Comparison of ENCODE assay signal across 35 mouse cellular contexts in genomic region chr10:67569539-67569938, GRCm38 (mm10). TPM values are rescaled to one million over a fixed set of nuclear protein-coding genes. Genes with fewer than 3 reads are reported as not detected.
"Had no signal": no experiment of that assay in that cellular context is flagged by ENCODE, and none has a peak within 500 bp of the region (broad histone marks: within the 10 kb centered on the region; RNA-seq: fewer than 3 reads in every experiment).

No protein-coding gene starts in this region.

- H3K9me3 ChIP-seq: heart, embryonic 10.5 days; heart, embryonic 12.5 days; heart, embryonic 13.5 days; heart, embryonic 15.5 days; hindbrain, embryonic 10.5 days; hindbrain, embryonic 12.5 days; hindbrain, embryonic 13.5 days; hindbrain, embryonic 15.5 days; intestine, embryonic 15.5 days; kidney, embryonic 15.5 days had no signal

- H3K36me3 ChIP-seq: heart, embryonic 10.5 days; heart, embryonic 12.5 days; heart, embryonic 13.5 days; heart, embryonic 15.5 days; hindbrain, embryonic 10.5 days; hindbrain, embryonic 12.5 days; hindbrain, embryonic 13.5 days; hindbrain, embryonic 15.5 days; intestine, embryonic 15.5 days; kidney, embryonic 15.5 days had no signal

- DNase-seq: heart, postnatal 10 days; heart, postnatal 14 days; heart, postnatal 36 days; heart, postnatal 4 days; kidney, adult 11 months; kidney, adult 18-20 months; kidney, adult 2 months; kidney, adult 8-10 months; kidney, adult 9 months; kidney, postnatal 10 days; kidney, postnatal 14 days; kidney, postnatal 25 days; kidney, postnatal 36 days; kidney, postnatal 4 days; layer of hippocampus, adult 9-11 months; layer of hippocampus, postnatal 36 days had no signal

- ATAC-seq: hindbrain, embryonic 16.5 days; hindbrain, postnatal 0 days; inflammation-experienced regulatory T-cells, adult 6 months; intestine, embryonic 15.5 days; intestine, embryonic 16.5 days; intestine, postnatal 0 days had no signal

- H3K4me1 ChIP-seq: heart, embryonic 10.5 days; hindbrain, embryonic 12.5 days; hindbrain, embryonic 13.5 days; hindbrain, embryonic 15.5 days; intestine, embryonic 15.5 days; kidney, embryonic 15.5 days had no signal

- H3K27me3 ChIP-seq: heart, embryonic 12.5 days; heart, embryonic 15.5 days; hindbrain, embryonic 15.5 days; intestine, embryonic 15.5 days; kidney, embryonic 15.5 days had no signal

- H3K4me2 ChIP-seq: heart, embryonic 11.5 days; heart, embryonic 12.5 days; heart, embryonic 13.5 days; heart, embryonic 15.5 days; hindbrain, embryonic 12.5 days; hindbrain, embryonic 13.5 days; hindbrain, embryonic 15.5 days; intestine, embryonic 15.5 days; kidney, embryonic 15.5 days had no signal

- H3K9ac ChIP-seq: heart, embryonic 12.5 days; heart, embryonic 13.5 days; heart, embryonic 15.5 days; hindbrain, embryonic 12.5 days; hindbrain, embryonic 13.5 days; hindbrain, embryonic 15.5 days; intestine, embryonic 15.5 days; kidney, embryonic 15.5 days had no signal

- H3K27ac ChIP-seq: heart, embryonic 10.5 days; heart, embryonic 13.5 days; heart, embryonic 15.5 days; hindbrain, embryonic 10.5 days; hindbrain, embryonic 12.5 days; hindbrain, embryonic 13.5 days; hindbrain, embryonic 15.5 days; hindbrain, postnatal 0 days; intestine, embryonic 15.5 days; kidney, embryonic 15.5 days; kidney, postnatal 0 days; layer of hippocampus, adult 2 months had no signal

- H3K4me3 ChIP-seq: heart, embryonic 10.5 days; heart, embryonic 12.5 days; heart, embryonic 13.5 days; heart, embryonic 15.5 days; hindbrain, embryonic 10.5 days; hindbrain, embryonic 12.5 days; hindbrain, embryonic 13.5 days; hindbrain, embryonic 15.5 days; intestine, embryonic 15.5 days; kidney, embryonic 15.5 days; layer of hippocampus, adult 2 months had no signal

RNA-seq across cellular contexts. Expression of gene Egr2, which starts 34.3 kb away (rescaled TPM):
- polyA plus RNA-seq: intestine, embryonic 14.5 days had no signal
